8 mouse cellular contexts compared by ENCODE assay signal in the genomic region with DNA sequence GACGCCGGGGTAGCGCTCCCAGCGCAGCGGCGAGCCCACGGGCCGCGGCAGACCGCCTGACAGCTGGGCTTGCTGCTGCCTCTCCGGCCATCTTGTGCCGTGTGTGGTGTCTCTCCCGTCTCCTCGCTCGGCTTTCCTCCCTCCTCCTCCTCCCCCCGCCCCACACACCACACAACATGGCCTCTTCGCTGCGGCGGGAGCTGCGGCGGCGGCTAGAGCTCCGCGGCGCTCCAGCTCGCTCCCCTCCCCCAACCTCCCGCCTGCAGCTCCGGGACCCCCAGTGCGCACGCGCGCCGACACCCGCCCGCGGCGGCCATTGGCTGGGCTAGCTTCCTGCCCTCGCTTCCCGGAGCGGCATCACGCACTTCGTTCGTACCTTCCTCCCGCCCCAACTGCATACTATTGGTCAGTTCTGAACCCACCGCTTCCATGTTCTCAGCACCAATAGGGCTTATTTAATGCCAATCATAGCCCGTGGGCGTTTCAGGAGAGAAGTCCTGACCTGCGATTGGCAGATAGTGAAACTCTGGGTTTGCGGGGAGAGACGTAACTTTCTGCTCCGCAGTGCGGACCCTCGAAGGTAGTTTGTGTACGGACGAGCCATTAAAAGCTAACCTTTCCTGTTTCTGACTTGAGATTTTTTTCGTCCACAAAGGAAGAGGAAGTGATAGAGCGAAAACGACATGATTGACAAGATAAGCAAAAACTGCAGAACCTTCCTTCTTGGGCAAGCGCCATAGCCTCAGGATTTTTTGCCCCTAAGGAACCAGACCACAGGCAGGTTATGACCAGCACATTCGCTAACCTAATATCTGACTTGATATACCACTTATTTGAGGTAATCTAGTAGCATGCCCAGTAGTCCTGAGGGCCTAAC. TPM values are rescaled to one million over a fixed set of nuclear protein-coding genes. Genes with fewer than 3 reads are reported as not detected.
DNase-seq lines count a peak whose midpoint lies in the region; ATAC-seq lines count a peak whose summit lies in the region.

No protein-coding gene starts in this region.

- peak overlapping the region; percentile 100 for H3K27ac ChIP-seq in hindbrain, embryonic 11.5 days (ENCODE audit: low read depth, low read length)

- peak overlapping the region; percentile 40 for H3K4me2 ChIP-seq in hindbrain, embryonic 11.5 days (replicated peaks; ENCODE audit: low read depth, low read length)

- no peaks in the 10 kb centered on the region for H3K36me3 ChIP-seq in hindbrain, embryonic 11.5 days (ENCODE audit: control insufficient read depth, insufficient read depth, low read length)

- H3K27me3 ChIP-seq in hindbrain, embryonic 11.5 days (ENCODE audit: control insufficient read depth, insufficient read depth, low read length), result no peaks in the 10 kb centered on the region

- peak; percentile 100 for ATAC-seq in hindbrain, embryonic 11.5 days (ENCODE audit: low FRiP score)

- DNase-seq in Muller cell, postnatal 12 days (ENCODE audit: inconsistent ontology term), result peak; percentile 100
- peak; percentile 100 for DNase-seq in cerebellum, adult 9-11 months
- peak; percentile 99 to 100 for DNase-seq in frontal cortex, adult 2 months (ENCODE audit: extremely low spot score in 1 of 2, low spot score in 1 of 2)
- DNase-seq in hindbrain, embryonic 11.5 days (ENCODE audit: low spot score), result peak; percentile 100
- DNase-seq in layer of hippocampus, postnatal 10 days (ENCODE audit: low spot score in 2 of 2), result peak; percentile 98 to 99
- DNase-seq in lung, postnatal 10 days, result peak; percentile 100
- peak; percentile 100 for DNase-seq in ovary, postnatal 36 days (ENCODE audit: low spot score)
- peak; percentile 98 for DNase-seq in thymus, postnatal 25 days

- under 1% methylated on average over 54 of the region's 60 CpGs for WGBS in hindbrain, embryonic 11.5 days

- H3K4me3 ChIP-seq in hindbrain, embryonic 11.5 days (ENCODE audit: low read depth, low read length), result peak overlapping the region; percentile 100

- H3K4me1 ChIP-seq in hindbrain, embryonic 11.5 days (replicated peaks; ENCODE audit: control insufficient read depth, insufficient read depth, low read length), result 0 out of 2 replicates have a peak, but pooled peaks cover 2% of the 10 kb centered on the region

- peak overlapping the region; percentile 100 for H3K9ac ChIP-seq in hindbrain, embryonic 11.5 days (ENCODE audit: low read depth, low read length)

- no peaks in the 10 kb centered on the region for H3K9me3 ChIP-seq in hindbrain, embryonic 11.5 days (ENCODE audit: control insufficient read depth, low read length)

RNA-seq across cellular contexts. Expression of a gene that starts 16.9 kb away (rescaled TPM):
- 34.3 and 37.0 TPM in 2 replicates for polyA plus RNA-seq in frontal cortex, adult 2 months (2012; rRNA removed)
- polyA plus RNA-seq in hindbrain, embryonic 11.5 days (2014; fragmentation: Nextera tagmentation; extraction: Ambion mirVana), result 45.4 and 64.4 TPM in 2 replicates
- 10 to 100 TPM; 47.7 to 50.3 TPM for total RNA-seq in layer of hippocampus, postnatal 10 days (2021)

Comparison
In these comparisons a context has a peak if more than half of its experiments do, and no peak if none do; other contexts are left out.
1. Peak in every context shown above with its lines: DNase-seq, ATAC-seq, H3K4me3 ChIP-seq and H3K27ac ChIP-seq.